ENCODE assay signal across 8 mouse cellular contexts in genomic region chr7:29211415-29212198, GRCm38 (mm10). TPM values are rescaled to one million over a fixed set of nuclear protein-coding genes. Genes with fewer than 3 reads are reported as not detected.
DNase-seq lines count a peak whose midpoint lies in the region; ATAC-seq and TF ChIP-seq lines count a peak whose summit lies in the region.

No protein-coding gene starts in this region.

- H3K4me1 ChIP-seq in CH12.LX (ENCODE audit: control insufficient read depth in 1 of 2, insufficient read depth in 2 of 2): peaks cover 0 to 10% of the 10 kb centered on the region in 2 experiments; a peak in 2 of 4 replicates
- H3K4me1 ChIP-seq in heart, embryonic 15.5 days (replicated peaks): peaks cover 7% of the 10 kb centered on the region; the same call in 1 of the 2 replicates
- peaks cover 4% of the 10 kb centered on the region; the same call in 1 of the 2 replicates for H3K4me1 ChIP-seq in liver, postnatal 0 days (ENCODE audit: insufficient read depth)
- H3K4me1 ChIP-seq in neural tube, embryonic 13.5 days (replicated peaks): peaks cover 24% of the 10 kb centered on the region

- H3K79me2 ChIP-seq in CH12.LX (replicated peaks; ENCODE audit: control insufficient read depth, extremely low read depth, insufficient read depth, poor library complexity, severe bottlenecking): no peaks in the 10 kb centered on the region

- H3K9ac ChIP-seq in CH12.LX (ENCODE audit: insufficient read depth, low read depth): 0 out of 2 replicates have a peak overlapping the region, but pooled peaks have one; percentile 1
- no peak overlapping the region for H3K9ac ChIP-seq in heart, embryonic 15.5 days
- H3K9ac ChIP-seq in liver, postnatal 0 days (replicated peaks): no peak overlapping the region
- peak overlapping the region; percentile 49 for H3K9ac ChIP-seq in neural tube, embryonic 13.5 days

- peak overlapping the region; percentile 9 for H3K4me2 ChIP-seq in CH12.LX (ENCODE audit: insufficient read depth, low read depth, poor library complexity, severe bottlenecking)
- H3K4me2 ChIP-seq in heart, embryonic 15.5 days: peak overlapping the region; percentile 62
- peak overlapping the region; percentile 61 for H3K4me2 ChIP-seq in liver, postnatal 0 days (ENCODE audit: low read depth, low read length)
- H3K4me2 ChIP-seq in neural tube, embryonic 13.5 days: peak overlapping the region; percentile 55

- peak; percentile 77 for ATAC-seq in heart, embryonic 15.5 days (replicated peaks; ENCODE audit: insufficient number of reproducible peaks, insufficient read depth, low FRiP score, low read depth)
- peak; percentile 87 for ATAC-seq in liver, postnatal 0 days
- peak; percentile 30 for ATAC-seq in neural tube, embryonic 13.5 days (ENCODE audit: low read depth)

- WGBS in heart, embryonic 15.5 days: 5% methylated on average over 34 of the region's 34 CpGs
- 5% methylated on average over 34 of the region's 34 CpGs for WGBS in liver, postnatal 0 days (ENCODE audit: insufficient replicate concordance)
- 4% methylated on average over 34 of the region's 34 CpGs for WGBS in neural tube, embryonic 13.5 days

- dilution Hi-C loops in CH12.LX (cut with MboI; ENCODE audit: extremely low pct_ligation_motif_present, extremely low pct_unique_long_range_greater_than_20kb, low sequenced_read_pairs): no loop called here

- TF ChIP-seq POLR2A in CH12.LX (IDR thresholded peaks at IDR 0.05; ENCODE audit: low read depth, low read length): peak; percentile 36; the same call in 1 of the 2 replicates
- no peak for TF ChIP-seq POLR2A in brain, embryonic 14.5 days (IDR thresholded peaks at IDR 0.05; ENCODE audit: borderline replicate concordance, extremely low read depth, insufficient read depth, insufficient read length, poor library complexity, severe bottlenecking)

- in situ Hi-C loops in CH12.LX (cut with MboI; ENCODE audit: low pct_ligation_motif_present, low pct_unique_long_range_greater_than_20kb, low sequenced_read_pairs): loop anchor here (5.0 kb wide), 1 partner anchor 36 kb away; the partner anchor contains the start of gene 2200002D01Rik

- H3K36me3 ChIP-seq in CH12.LX (replicated peaks in 1 of 2; ENCODE audit: control insufficient read depth in 1 of 2, insufficient read depth in 1 of 2, low read length in 1 of 2): no peaks in the 10 kb centered on the region
- no peaks in the 10 kb centered on the region; the same call in 1 of the 2 replicates for H3K36me3 ChIP-seq in heart, embryonic 15.5 days
- no peaks in the 10 kb centered on the region for H3K36me3 ChIP-seq in liver, postnatal 0 days (replicated peaks; ENCODE audit: insufficient read depth, low read length)
- H3K36me3 ChIP-seq in neural tube, embryonic 13.5 days: no peaks in the 10 kb centered on the region

- no peak for TF ChIP-seq RAD21 in CH12.LX (IDR thresholded peaks at IDR 0.05; ENCODE audit: low read depth, low read length)

- H3K4me3 ChIP-seq in CH12.LX (replicated peaks in 1 of 3; ENCODE audit: low read depth in 2 of 3, low read length in 2 of 3, poor library complexity in 1 of 3): peak overlapping the region; percentile 40 to 52 (median 52)
- peak overlapping the region; percentile 49 for H3K4me3 ChIP-seq in heart, embryonic 15.5 days
- H3K4me3 ChIP-seq in liver, postnatal 0 days (ENCODE audit: low read depth, low read length): peak overlapping the region; percentile 34
- peak overlapping the region; percentile 34 for H3K4me3 ChIP-seq in neural tube, embryonic 13.5 days

- peak overlapping the region; percentile 47 for H3K27ac ChIP-seq in CH12.LX (ENCODE audit: insufficient read depth, low read depth)
- H3K27ac ChIP-seq in heart, embryonic 15.5 days: peak overlapping the region; percentile 58
- H3K27ac ChIP-seq in liver, postnatal 0 days (ENCODE audit: low read depth): peak overlapping the region; percentile 74
- H3K27ac ChIP-seq in neural tube, embryonic 13.5 days (replicated peaks): no peak overlapping the region

- H3K9me3 ChIP-seq in CH12.LX (replicated peaks; ENCODE audit: low read length): peaks cover 5% of the 10 kb centered on the region
- H3K9me3 ChIP-seq in heart, embryonic 15.5 days (replicated peaks): peaks cover under 1% of the 10 kb centered on the region; the same call in 1 of the 2 replicates
- H3K9me3 ChIP-seq in liver, postnatal 0 days (ENCODE audit: low read length): peaks cover 8% of the 10 kb centered on the region
- no peaks in the 10 kb centered on the region for H3K9me3 ChIP-seq in neural tube, embryonic 13.5 days

- peak; percentile 94 for DNase-seq in CH12.LX (ENCODE audit: extremely low read depth)
- DNase-seq in brain, embryonic 14.5 days (ENCODE audit: low read depth): peak; percentile 76
- DNase-seq in fibroblast of lung, adult 2 months (ENCODE audit: low read depth): peak; percentile 84
- peak; percentile 86 to 89 for DNase-seq in kidney, postnatal 25 days
- peak; percentile 84 for DNase-seq in liver, postnatal 0 days
- peak; percentile 88 for DNase-seq in thymus, postnatal 0 days (ENCODE audit: low spot score)

- no peak for TF ChIP-seq EP300 in CH12.LX (IDR thresholded peaks at IDR 0.05; ENCODE audit: low read length)
- TF ChIP-seq EP300 in liver, postnatal 0 days (IDR thresholded peaks at IDR 0.05; ENCODE audit: low read depth): no peak

- TF ChIP-seq CTCF in CH12.LX (conservative IDR thresholded peaks at IDR 0.05 in 1 of 2, IDR thresholded peaks at IDR 0.05 in 1 of 2; ENCODE audit: low read depth in 2 of 2, low read length in 2 of 2): no peak
- TF ChIP-seq CTCF in brain, embryonic 14.5 days (IDR thresholded peaks at IDR 0.05; ENCODE audit: borderline replicate concordance, extremely low read depth, insufficient read depth, insufficient read length): no peak
- no peak for TF ChIP-seq CTCF in liver, postnatal 0 days (IDR thresholded peaks at IDR 0.05; ENCODE audit: low read depth)

- H3K27me3 ChIP-seq in CH12.LX (replicated peaks): no peaks in the 10 kb centered on the region
- peaks cover 13% of the 10 kb centered on the region for H3K27me3 ChIP-seq in heart, embryonic 15.5 days
- H3K27me3 ChIP-seq in liver, postnatal 0 days (ENCODE audit: insufficient read depth, low read length): no peaks in the 10 kb centered on the region
- H3K27me3 ChIP-seq in neural tube, embryonic 13.5 days: peaks cover 17% of the 10 kb centered on the region

TF ChIP-seq in CH12.LX, 34 proteins besides CTCF, POLR2A, EP300 and RAD21 (continues in another document):
- TF ChIP-seq MAX (IDR thresholded peaks at IDR 0.05; ENCODE audit: low read length) (no peak), PAX5 (IDR thresholded peaks at IDR 0.05; ENCODE audit: low read length) (no peak), USF2 (conservative IDR thresholded peaks at IDR 0.05; ENCODE audit: low read depth, low read length) (no peak)

RNA-seq across cellular contexts. Expression of gene Catsperg1, which starts 2.2 kb away (rescaled TPM):
- total RNA-seq in CH12.LX (2012; rRNA removed) (0.38 and 0.93 TPM in 2 replicates), CH12.LX (2014; rRNA removed) (0.68 and 0.72 TPM in 2 replicates)
- 1.4 and 2.0 TPM in 2 replicates for polyA plus RNA-seq in CH12.LX (2012; ENCODE audit: insufficient read length, low read depth)
- 8.8 and 9.1 TPM in 2 replicates for polyA plus RNA-seq in brain, embryonic 14.5 days (2012; rRNA removed)
- polyA plus RNA-seq in heart, embryonic 15.5 days (2015; fragmentation: Nextera tagmentation; extraction: Ambion mirVana): 0.25 and 0.84 TPM in 2 replicates
- polyA plus RNA-seq in liver, postnatal 0 days (2015; fragmentation: Nextera tagmentation; extraction: Ambion mirVana): 0.09 and 0.17 TPM in 2 replicates
- 1.4 and 1.9 TPM in 2 replicates for polyA plus RNA-seq in neural tube, embryonic 13.5 days (2015; fragmentation: Nextera tagmentation; extraction: Ambion mirVana)
- polyA plus RNA-seq in thymus, postnatal 0 days (2015; fragmentation: Nextera tagmentation; extraction: Ambion mirVana): 0.27 and 0.35 TPM in 2 replicates

RNA-seq across cellular contexts. Expression of gene Kcnk6, which starts 20.7 kb away (rescaled TPM):
- 4.0 TPM in 2 replicates for total RNA-seq in CH12.LX (2012; rRNA removed)
- 1.2 and 2.2 TPM in 2 replicates for total RNA-seq in CH12.LX (2014; rRNA removed)
- polyA plus RNA-seq in CH12.LX (2012; ENCODE audit: insufficient read length, low read depth): 1.2 and 1.9 TPM in 2 replicates
- 1.6 and 1.7 TPM in 2 replicates for polyA plus RNA-seq in brain, embryonic 14.5 days (2012; rRNA removed)
- 1.4 and 2.0 TPM in 2 replicates for polyA plus RNA-seq in heart, embryonic 15.5 days (2015; fragmentation: Nextera tagmentation; extraction: Ambion mirVana)
- polyA plus RNA-seq in liver, postnatal 0 days (2015; fragmentation: Nextera tagmentation; extraction: Ambion mirVana): 0.90 and 1.4 TPM in 2 replicates
- 0.43 and 0.68 TPM in 2 replicates for polyA plus RNA-seq in neural tube, embryonic 13.5 days (2015; fragmentation: Nextera tagmentation; extraction: Ambion mirVana)
- 1.2 and 1.5 TPM in 2 replicates for polyA plus RNA-seq in thymus, postnatal 0 days (2015; fragmentation: Nextera tagmentation; extraction: Ambion mirVana)

RNA-seq across cellular contexts. Expression of gene Yif1b, which starts 26.5 kb away (rescaled TPM):
- 84.2 and 99.4 TPM in 2 replicates for total RNA-seq in CH12.LX (2012; rRNA removed)
- 61.6 and 69.4 TPM in 2 replicates for total RNA-seq in CH12.LX (2014; rRNA removed)
- polyA plus RNA-seq in CH12.LX (2012; ENCODE audit: insufficient read length, low read depth): 61.0 and 63.0 TPM in 2 replicates
- 67.2 and 84.0 TPM in 2 replicates for polyA plus RNA-seq in brain, embryonic 14.5 days (2012; rRNA removed)
- 98.2 and 107 TPM in 2 replicates for polyA plus RNA-seq in heart, embryonic 15.5 days (2015; fragmentation: Nextera tagmentation; extraction: Ambion mirVana)
- 45.0 and 46.8 TPM in 2 replicates for polyA plus RNA-seq in liver, postnatal 0 days (2015; fragmentation: Nextera tagmentation; extraction: Ambion mirVana)
- 75.6 and 90.6 TPM in 2 replicates for polyA plus RNA-seq in neural tube, embryonic 13.5 days (2015; fragmentation: Nextera tagmentation; extraction: Ambion mirVana)
- 76.4 and 79.3 TPM in 2 replicates for polyA plus RNA-seq in thymus, postnatal 0 days (2015; fragmentation: Nextera tagmentation; extraction: Ambion mirVana)

RNA-seq across cellular contexts. Expression of gene Psmd8, which starts 31.1 kb away (rescaled TPM):
- total RNA-seq in CH12.LX (2012; rRNA removed) (321 and 335 TPM in 2 replicates), CH12.LX (2014; rRNA removed) (455 and 479 TPM in 2 replicates)
- 308 and 348 TPM in 2 replicates for polyA plus RNA-seq in CH12.LX (2012; ENCODE audit: insufficient read length, low read depth)
- 287 and 313 TPM in 2 replicates for polyA plus RNA-seq in brain, embryonic 14.5 days (2012; rRNA removed)
- polyA plus RNA-seq in heart, embryonic 15.5 days (2015; fragmentation: Nextera tagmentation; extraction: Ambion mirVana): 204 and 207 TPM in 2 replicates
- polyA plus RNA-seq in liver, postnatal 0 days (2015; fragmentation: Nextera tagmentation; extraction: Ambion mirVana): 143 TPM in 2 replicates
- polyA plus RNA-seq in neural tube, embryonic 13.5 days (2015; fragmentation: Nextera tagmentation; extraction: Ambion mirVana): 310 and 326 TPM in 2 replicates
- polyA plus RNA-seq in thymus, postnatal 0 days (2015; fragmentation: Nextera tagmentation; extraction: Ambion mirVana): 358 and 374 TPM in 2 replicates

RNA-seq across cellular contexts. Expression of gene 2200002D01Rik, which starts 36.7 kb away (rescaled TPM):
- 3.7 and 5.8 TPM in 2 replicates for total RNA-seq in CH12.LX (2012; rRNA removed)
- not detected in 2 replicates for total RNA-seq in CH12.LX (2014; rRNA removed)
- not detected in 2 replicates for polyA plus RNA-seq in CH12.LX (2012; ENCODE audit: insufficient read length, low read depth)
- polyA plus RNA-seq in brain, embryonic 14.5 days (2012; rRNA removed): 0.19 and 0.40 TPM in 2 replicates
- 6.3 and 7.1 TPM in 2 replicates for polyA plus RNA-seq in heart, embryonic 15.5 days (2015; fragmentation: Nextera tagmentation; extraction: Ambion mirVana)
- 1.9 and 3.3 TPM in 2 replicates for polyA plus RNA-seq in liver, postnatal 0 days (2015; fragmentation: Nextera tagmentation; extraction: Ambion mirVana)
- 1.3 and 1.7 TPM in 2 replicates for polyA plus RNA-seq in neural tube, embryonic 13.5 days (2015; fragmentation: Nextera tagmentation; extraction: Ambion mirVana)
- 7.8 and 9.6 TPM in 2 replicates for polyA plus RNA-seq in thymus, postnatal 0 days (2015; fragmentation: Nextera tagmentation; extraction: Ambion mirVana)

Comparison
In these comparisons a context has a peak if more than half of its experiments do, and no peak if none do; other contexts are left out.
1. H3K4me2 ChIP-seq: peak in every context shown above with its lines; median percentile 62 in heart, embryonic 15.5 days; 61 in liver, postnatal 0 days; 55 in neural tube, embryonic 13.5 days; 9 in CH12.LX.
2. H3K9ac ChIP-seq: peak in CH12.LX (single experiment) and neural tube, embryonic 13.5 days (single experiment); none in heart, embryonic 15.5 days (single experiment) and liver, postnatal 0 days (single experiment).
3. ATAC-seq: peak in every context shown above with its lines; median percentile 87 in liver, postnatal 0 days; 77 in heart, embryonic 15.5 days; 30 in neural tube, embryonic 13.5 days.
4. Peak in every context shown above with its lines, with median percentiles within 50 percentile points of each other: DNase-seq and H3K4me3 ChIP-seq.